Mouse (Mus musculus) small intestine, adult 2 months (tissue): ENCODE measurements around the gene 4930469K13Rik. TPM values are rescaled to one million over a fixed set of nuclear protein-coding genes. Genes with fewer than 3 reads are reported as not detected.
"Not testable (repeated sequence)": the region's sequence is repeated elsewhere in the genome, so short reads cannot be mapped to it uniquely, and the experiment has no call there.

Experiments used
- H3K27ac ChIP-seq: fragments of 200-500 bp; 2 replicates; pipeline ENCODE4 v1.5.1; 2012; ENCODE audit warnings: low read depth, low read length, control low read depth, inconsistent platforms; ENCODE audit not compliant: insufficient read depth
- H3K27me3 ChIP-seq: fragments of 200-500 bp; 2 replicates; pipeline ENCODE4 v1.6.1; 2012; ENCODE audit warnings: mild to moderate bottlenecking, moderate library complexity, low read length, inconsistent platforms; ENCODE audit not compliant: control insufficient read depth, insufficient read depth
- H3K36me3 ChIP-seq: fragments of 200-500 bp; 2 replicates; pipeline ENCODE4 v1.6.1; 2012; ENCODE audit warnings: mild to moderate bottlenecking, low read length, control low read depth, inconsistent platforms; ENCODE audit not compliant: control insufficient read depth, insufficient read depth
- H3K4me1 ChIP-seq: fragments of 200-500 bp; 2 replicates; pipeline ENCODE4 v1.6.1; 2012; ENCODE audit warnings: low read length, inconsistent platforms, mixed read lengths; ENCODE audit not compliant: control insufficient read depth, insufficient read depth, insufficient read length
- H3K4me3 ChIP-seq: fragments of 200-500 bp; 2 replicates; pipeline ENCODE4 v1.5.1; 2012; ENCODE audit warnings: low read depth, mild to moderate bottlenecking, control low read depth, inconsistent platforms, low read length, moderate library complexity
- CTCF ChIP-seq: fragments of 200-500 bp; IDR thresholded peaks from 2 replicates; pipeline ENCODE4 v1.5.1; 2012; ENCODE audit warnings: low read depth, mild to moderate bottlenecking, control low read depth, inconsistent platforms, low read length, moderate library complexity, mixed read lengths; ENCODE audit not compliant: insufficient replicate concordance, insufficient read length; ENCODE audit errors: extremely low read depth
- POLR2A ChIP-seq: fragments of 200-500 bp; IDR thresholded peaks from 2 replicates; pipeline ENCODE4 v1.6.1; 2012; ENCODE audit warnings: low read depth, mild to moderate bottlenecking, control low read depth, inconsistent platforms, low read length, moderate library complexity
- WGBS: fragments of 180-500 bp; shearing (Covaris S2); methylation state at CpG from one replicate; pipeline ENCODE4 v1.1.7; 2018; 5-methylcytosine and 5-hydroxymethylcytosine counted together
- polyA plus RNA-seq: library from polyadenylated mRNA; depleted of rRNA; stranded (reverse); fragments of >200 nt; gene quantifications from 2 replicates; pipeline ENCODE4 v1.2.3, GENCODE M21; 2012; rRNA removed

4930469K13Rik gene
- polyA plus RNA-seq: not detected in 2 replicates

- no peaks in the 10 kb centered on the region for H3K27me3 ChIP-seq
- no peaks in the 10 kb centered on the region for H3K36me3 ChIP-seq
- TF ChIP-seq POLR2A: no peak
- no peak within 1 kb of the TSS for H3K27ac ChIP-seq
- WGBS: 83% methylated on average over 10 of the region's 10 CpGs
- H3K4me1 ChIP-seq: no peaks in the 10 kb centered on the region
- H3K4me3 ChIP-seq: no peak within 1 kb of the TSS
Observed at GRCm38 (mm10) chr11:34098422-34098821, at the start of gene 4930469K13Rik. Gene 4930469K13Rik, minus strand, starts transcription at chr11:34098554.

- Histone ChIP-seq H3K36me3 (no peaks in the 10 kb centered on the region), H3K4me3 (no peak overlapping the region), H3K27ac (no peak overlapping the region), H3K4me1 (no peaks in the 10 kb centered on the region), H3K27me3 (no peaks in the 10 kb centered on the region)
- TF ChIP-seq POLR2A (no peak), CTCF (no peak)
- 65% methylated on average over 5 of the region's 5 CpGs for WGBS
Observed at GRCm38 (mm10) chr11:34146934-34147333, 48.6 kb upstream of the 4930469K13Rik start.

GRCm38 (mm10) chr11:34144421-34144820 lies 46.1 kb upstream of the 4930469K13Rik start:
- WGBS: 77% methylated on average over 4 of the region's 4 CpGs
- TF ChIP-seq CTCF (no peak), POLR2A (no peak)
- Histone ChIP-seq H3K27ac (no peak overlapping the region), H3K4me3 (no peak overlapping the region), H3K36me3 (no peaks in the 10 kb centered on the region), H3K27me3 (no peaks in the 10 kb centered on the region), H3K4me1 (no peaks in the 10 kb centered on the region)

- Histone ChIP-seq H3K4me3 (no peak overlapping the region), H3K27ac (no peak overlapping the region), H3K27me3 (no peaks in the 10 kb centered on the region), H3K36me3 (no peaks in the 10 kb centered on the region), H3K4me1 (no peaks in the 10 kb centered on the region)
- 65% methylated on average over 5 of the region's 5 CpGs for WGBS
- TF ChIP-seq CTCF (no peak), POLR2A (no peak)
Observed at GRCm38 (mm10) chr11:34143984-34144383, 45.6 kb upstream of the 4930469K13Rik start.

GRCm38 (mm10) chr11:34139296-34139695 lies 40.9 kb upstream of the 4930469K13Rik start:
- no peaks in the 10 kb centered on the region for H3K27me3 ChIP-seq
- 91% methylated on average over 8 of the region's 8 CpGs for WGBS
- H3K4me1 ChIP-seq: no peaks in the 10 kb centered on the region
- no peak overlapping the region for H3K27ac ChIP-seq
- H3K36me3 ChIP-seq: no peaks in the 10 kb centered on the region
- TF ChIP-seq CTCF (no peak), POLR2A (no peak)
- no peak overlapping the region for H3K4me3 ChIP-seq

- Histone ChIP-seq H3K27me3 (no peaks in the 10 kb centered on the region), H3K36me3 (no peaks in the 10 kb centered on the region), H3K4me3 (no peak overlapping the region), H3K4me1 (no peaks in the 10 kb centered on the region), H3K27ac (no peak overlapping the region)
- TF ChIP-seq POLR2A (no peak), CTCF (no peak)
- WGBS: 80% methylated on average over 2 of the region's 2 CpGs
Observed at GRCm38 (mm10) chr11:34128412-34128811, 30.1 kb upstream of the 4930469K13Rik start.

GRCm38 (mm10) chr11:34125727-34126126 lies 27.4 kb upstream of the 4930469K13Rik start:
- H3K27ac ChIP-seq, H3K4me1 ChIP-seq, H3K36me3 ChIP-seq, H3K4me3 ChIP-seq, H3K27me3 ChIP-seq: not testable (repeated sequence)
- WGBS: 75% methylated on average over 3 of the region's 3 CpGs

- Histone ChIP-seq H3K36me3 (no peaks in the 10 kb centered on the region), H3K4me1 (no peaks in the 10 kb centered on the region), H3K27me3 (no peaks in the 10 kb centered on the region), H3K4me3 (no peak overlapping the region), H3K27ac (no peak overlapping the region)
- 66% methylated on average over 7 of the region's 7 CpGs for WGBS
- TF ChIP-seq POLR2A (no peak), CTCF (no peak)
Observed at GRCm38 (mm10) chr11:34124852-34125251, 26.5 kb upstream of the 4930469K13Rik start.
